ENCODE assay signal across 9 mouse cellular contexts in genomic region chr12:13159346-13160055, GRCm38 (mm10).
DNase-seq lines count a peak whose midpoint lies in the region; ATAC-seq lines count a peak whose summit lies in the region.
"Had no signal": no experiment of that assay in that cellular context is flagged by ENCODE, and none has a peak within 500 bp of the region (broad histone marks: within the 10 kb centered on the region; RNA-seq: fewer than 3 reads in every experiment).

No protein-coding gene starts in this region.

- no peak overlapping the region for H3K9ac ChIP-seq in embryonic facial prominence, embryonic 11.5 days (replicated peaks; ENCODE audit: low read length)
- H3K9ac ChIP-seq in intestine, embryonic 16.5 days (ENCODE audit: low read depth, low read length): no peak overlapping the region

- peaks cover 4% of the 10 kb centered on the region; the same call in 1 of the 2 replicates for H3K4me1 ChIP-seq in embryonic facial prominence, embryonic 11.5 days (ENCODE audit: control insufficient read depth, insufficient read depth, low read length)
- H3K4me1 ChIP-seq in hindbrain, embryonic 10.5 days (replicated peaks): peaks cover 24% of the 10 kb centered on the region
- H3K4me1 ChIP-seq in intestine, embryonic 16.5 days (ENCODE audit: control insufficient read depth, insufficient read depth, low read length): no peaks in the 10 kb centered on the region

- H3K4me3 ChIP-seq in embryonic facial prominence, embryonic 11.5 days (ENCODE audit: low read depth, low read length): no peak overlapping the region
- H3K4me3 ChIP-seq in hindbrain, embryonic 10.5 days: no peak overlapping the region
- H3K4me3 ChIP-seq in intestine, embryonic 16.5 days (ENCODE audit: low read length): no peak overlapping the region

- no peak for DNase-seq in embryonic facial prominence, embryonic 11.5 days (ENCODE audit: low spot score)
- peak; percentile 56 for DNase-seq in hindbrain, embryonic 10.5 days (ENCODE audit: low spot score)
- DNase-seq in left cerebral cortex, postnatal 10 days (ENCODE audit: extremely low spot score in 1 of 2, low spot score in 2 of 2): peak; percentile 37 to 75
- DNase-seq in retina, embryonic 14.5 days (ENCODE audit: low spot score): peak; percentile 42
- no peak for DNase-seq in heart, adult 8-10 months (ENCODE audit: low spot score)
- no peak for DNase-seq in thymus, postnatal 4 days
- DNase-seq in gastrocnemius, postnatal 25 days: no peak

- intact Hi-C loops in left cerebral cortex, postnatal 10 days (cut with DNase I): no loop called here

- H3K27ac ChIP-seq in embryonic facial prominence, embryonic 11.5 days (replicated peaks; ENCODE audit: low read depth, low read length): no peak overlapping the region
- peak overlapping the region; percentile 62 for H3K27ac ChIP-seq in hindbrain, embryonic 10.5 days
- H3K27ac ChIP-seq in intestine, embryonic 16.5 days (ENCODE audit: low read length): no peak overlapping the region
- H3K27ac ChIP-seq: macrophage had no signal

- H3K9me3 ChIP-seq in embryonic facial prominence, embryonic 11.5 days (replicated peaks; ENCODE audit: control insufficient read depth, low read length): no peaks in the 10 kb centered on the region
- no peaks in the 10 kb centered on the region for H3K9me3 ChIP-seq in hindbrain, embryonic 10.5 days
- no peaks in the 10 kb centered on the region for H3K9me3 ChIP-seq in intestine, embryonic 16.5 days (ENCODE audit: control insufficient read depth, low read length)

- no peaks in the 10 kb centered on the region for H3K36me3 ChIP-seq in embryonic facial prominence, embryonic 11.5 days (replicated peaks; ENCODE audit: control insufficient read depth, insufficient read depth, low read depth, low read length)
- no peaks in the 10 kb centered on the region for H3K36me3 ChIP-seq in hindbrain, embryonic 10.5 days
- H3K36me3 ChIP-seq in intestine, embryonic 16.5 days (ENCODE audit: control insufficient read depth, insufficient read depth, low read length): no peaks in the 10 kb centered on the region

- no peak overlapping the region for H3K4me2 ChIP-seq in embryonic facial prominence, embryonic 11.5 days (ENCODE audit: low read depth, low read length)
- no peak overlapping the region for H3K4me2 ChIP-seq in intestine, embryonic 16.5 days (ENCODE audit: low read depth, low read length)

- no peaks in the 10 kb centered on the region for H3K27me3 ChIP-seq in embryonic facial prominence, embryonic 11.5 days (ENCODE audit: control insufficient read depth, insufficient read depth, low read length)
- H3K27me3 ChIP-seq in hindbrain, embryonic 10.5 days (ENCODE audit: insufficient read depth, poor library complexity, severe bottlenecking): no peaks in the 10 kb centered on the region
- H3K27me3 ChIP-seq in intestine, embryonic 16.5 days (replicated peaks; ENCODE audit: control insufficient read depth, insufficient read depth, low read length): no peaks in the 10 kb centered on the region

- ATAC-seq in embryonic facial prominence, embryonic 11.5 days (replicated peaks; ENCODE audit: insufficient number of reproducible peaks, low FRiP score, low TSS enrichment, low read depth): peak; percentile 39; the same call in 1 of the 2 replicates
- no peak for ATAC-seq in intestine, embryonic 16.5 days

Comparison
In these comparisons a context has a peak if more than half of its experiments do, and no peak if none do; other contexts are left out.
1. DNase-seq: peak in hindbrain, embryonic 10.5 days (single experiment), left cerebral cortex, postnatal 10 days (2 of 2) and retina, embryonic 14.5 days (single experiment); none in embryonic facial prominence, embryonic 11.5 days (single experiment), heart, adult 8-10 months (single experiment), thymus, postnatal 4 days (single experiment) and gastrocnemius, postnatal 25 days (single experiment).